ENCODE assay signal across 18 mouse cellular contexts in genomic region chr7:145266011-145266410, GRCm38 (mm10). TPM values are rescaled to one million over a fixed set of nuclear protein-coding genes. Genes with fewer than 3 reads are reported as not detected.
DNase-seq lines count a peak whose midpoint lies in the region.
"Had no signal": no experiment of that assay in that cellular context is flagged by ENCODE, and none has a peak within 500 bp of the region (broad histone marks: within the 10 kb centered on the region; RNA-seq: fewer than 3 reads in every experiment).

No protein-coding gene starts in this region.

- intact Hi-C loops in left cerebral cortex, postnatal 4 days (cut with DNase I): no loop called here

- no peaks in the 10 kb centered on the region for H3K27me3 ChIP-seq in heart, embryonic 10.5 days (ENCODE audit: insufficient read depth, poor library complexity, severe bottlenecking)
- H3K27me3 ChIP-seq: embryonic facial prominence, embryonic 12.5 days; liver, embryonic 13.5 days; neural tube, embryonic 12.5 days; stomach, embryonic 15.5 days had no signal

- H3K4me3 ChIP-seq in heart, embryonic 10.5 days: no peak overlapping the region
- H3K4me3 ChIP-seq: embryonic facial prominence, embryonic 12.5 days; liver, embryonic 13.5 days; neural tube, embryonic 12.5 days; stomach, embryonic 15.5 days had no signal

- DNase-seq in heart, adult 18-20 months: peak; percentile 69 to 86
- no peak for DNase-seq in heart, embryonic 10.5 days (ENCODE audit: low spot score)
- DNase-seq in urinary bladder, postnatal 14 days (ENCODE audit: low spot score): peak; percentile 31
- DNase-seq in urinary bladder, adult 2 months (ENCODE audit: low spot score): no peak
- DNase-seq in heart, adult 9 months (ENCODE audit: low spot score in 2 of 2): peak; percentile 74 to 79
- peak; percentile 80 for DNase-seq in skeletal muscle tissue, adult 2 months (ENCODE audit: low read depth, low spot score)
- no peak for DNase-seq in right cerebral cortex, postnatal 14 days
- no peak for DNase-seq in left cerebral cortex, postnatal 4 days
- DNase-seq: cerebellum, adult 9-10 months; liver, embryonic 13.5 days had no signal

- WGBS in heart, embryonic 10.5 days: 78% methylated on average over 2 of the region's 2 CpGs

- H3K4me1 ChIP-seq in heart, embryonic 10.5 days: peaks cover 24% of the 10 kb centered on the region
- H3K4me1 ChIP-seq: embryonic facial prominence, embryonic 12.5 days; neural tube, embryonic 12.5 days had no signal

- H3K36me3 ChIP-seq in heart, embryonic 10.5 days: peaks cover 65% of the 10 kb centered on the region

- H3K9me3 ChIP-seq in heart, embryonic 10.5 days: no peaks in the 10 kb centered on the region
- H3K9me3 ChIP-seq: embryonic facial prominence, embryonic 12.5 days; liver, embryonic 13.5 days; neural tube, embryonic 12.5 days; stomach, embryonic 15.5 days had no signal

- H3K27ac ChIP-seq in heart, embryonic 10.5 days: no peak overlapping the region
- H3K27ac ChIP-seq: embryonic facial prominence, embryonic 12.5 days; liver, embryonic 13.5 days; neural tube, embryonic 12.5 days; stomach, embryonic 15.5 days had no signal

RNA-seq across cellular contexts. Expression of gene Tpcn2, which starts 17.8 kb away (rescaled TPM):
- 1 to 10 TPM; 1.7 to 3.4 TPM for total RNA-seq in heart, adult 18-20 months (2021)
- polyA plus RNA-seq in heart, embryonic 10.5 days (2016; fragmentation: Nextera tagmentation; extraction: Ambion mirVana): 5.7 and 5.8 TPM in 2 replicates
- 28.4 and 32.4 TPM in 2 replicates for polyA plus RNA-seq in urinary bladder, adult 2 months (2012; rRNA removed)
- 1 to 10 TPM; 4.7 to 5.0 TPM for total RNA-seq in left cerebral cortex, postnatal 4 days (2021)

RNA-seq across cellular contexts. Expression of gene Mrgprf, which starts 34.6 kb away (rescaled TPM):
- total RNA-seq in heart, adult 18-20 months (2021): 1 to 10 TPM; 2.1 to 2.4 TPM
- polyA plus RNA-seq in heart, embryonic 10.5 days (2016; fragmentation: Nextera tagmentation; extraction: Ambion mirVana): 0.17 and 0.21 TPM in 2 replicates
- 46.0 and 52.3 TPM in 2 replicates for polyA plus RNA-seq in urinary bladder, adult 2 months (2012; rRNA removed)
- total RNA-seq in left cerebral cortex, postnatal 4 days (2021): 1 to 10 TPM; 2.2 to 3.0 TPM
- polyA plus RNA-seq: activated CD4-positive, CD25-positive, alpha-beta regulatory T cell, adult 4 months had no signal

RNA-seq across cellular contexts. Expression of gene Mrgprd, which starts 48.6 kb away (rescaled TPM):
- total RNA-seq in heart, adult 18-20 months (2021): not detected
- polyA plus RNA-seq in heart, embryonic 10.5 days (2016; fragmentation: Nextera tagmentation; extraction: Ambion mirVana): not detected in 2 replicates
- polyA plus RNA-seq in urinary bladder, adult 2 months (2012; rRNA removed): not detected in 2 replicates
- not detected for total RNA-seq in left cerebral cortex, postnatal 4 days (2021)
- total RNA-seq: left cerebral cortex, postnatal 10 days had no signal
- polyA plus RNA-seq: activated CD4-positive, CD25-positive, alpha-beta regulatory T cell, adult 4 months; embryonic facial prominence, embryonic 12.5 days; forebrain, embryonic 14.5 days; heart, embryonic 16.5 days; intestine, embryonic 16.5 days; liver, embryonic 13.5 days; stomach, embryonic 15.5 days had no signal

RNA-seq across cellular contexts. Expression of gene 1810010D01Rik, which starts 58.1 kb away (rescaled TPM):
- total RNA-seq in heart, adult 18-20 months (2021): under 1 TPM in 1 of 2 experiments, not detected in 1; 0.57 TPM
- polyA plus RNA-seq in heart, embryonic 10.5 days (2016; fragmentation: Nextera tagmentation; extraction: Ambion mirVana): 0.30 and 1.3 TPM in 2 replicates
- 3.8 and 4.4 TPM in 2 replicates for polyA plus RNA-seq in urinary bladder, adult 2 months (2012; rRNA removed)
- total RNA-seq in left cerebral cortex, postnatal 4 days (2021): not detected
- polyA plus RNA-seq: activated CD4-positive, CD25-positive, alpha-beta regulatory T cell, adult 4 months; embryonic facial prominence, embryonic 12.5 days; forebrain, embryonic 14.5 days; heart, embryonic 16.5 days had no signal

Comparison
In these comparisons a context has a peak if more than half of its experiments do, and no peak if none do; other contexts are left out.
1. DNase-seq: peak in heart, adult 18-20 months (2 of 2), urinary bladder, postnatal 14 days (single experiment), heart, adult 9 months (2 of 2) and skeletal muscle tissue, adult 2 months (single experiment); none in heart, embryonic 10.5 days (single experiment), urinary bladder, adult 2 months (single experiment), right cerebral cortex, postnatal 14 days (single experiment) and left cerebral cortex, postnatal 4 days (single experiment).